Mouse (Mus musculus): ENCODE results near the gene Pcdh7. TPM values are rescaled to one million over a fixed set of nuclear protein-coding genes. Genes with fewer than 3 reads are reported as not detected.

Gene Pcdh7
- polyA plus RNA-seq, 1 experiment from 2014 or later = 47.6 TPM

DNA sequence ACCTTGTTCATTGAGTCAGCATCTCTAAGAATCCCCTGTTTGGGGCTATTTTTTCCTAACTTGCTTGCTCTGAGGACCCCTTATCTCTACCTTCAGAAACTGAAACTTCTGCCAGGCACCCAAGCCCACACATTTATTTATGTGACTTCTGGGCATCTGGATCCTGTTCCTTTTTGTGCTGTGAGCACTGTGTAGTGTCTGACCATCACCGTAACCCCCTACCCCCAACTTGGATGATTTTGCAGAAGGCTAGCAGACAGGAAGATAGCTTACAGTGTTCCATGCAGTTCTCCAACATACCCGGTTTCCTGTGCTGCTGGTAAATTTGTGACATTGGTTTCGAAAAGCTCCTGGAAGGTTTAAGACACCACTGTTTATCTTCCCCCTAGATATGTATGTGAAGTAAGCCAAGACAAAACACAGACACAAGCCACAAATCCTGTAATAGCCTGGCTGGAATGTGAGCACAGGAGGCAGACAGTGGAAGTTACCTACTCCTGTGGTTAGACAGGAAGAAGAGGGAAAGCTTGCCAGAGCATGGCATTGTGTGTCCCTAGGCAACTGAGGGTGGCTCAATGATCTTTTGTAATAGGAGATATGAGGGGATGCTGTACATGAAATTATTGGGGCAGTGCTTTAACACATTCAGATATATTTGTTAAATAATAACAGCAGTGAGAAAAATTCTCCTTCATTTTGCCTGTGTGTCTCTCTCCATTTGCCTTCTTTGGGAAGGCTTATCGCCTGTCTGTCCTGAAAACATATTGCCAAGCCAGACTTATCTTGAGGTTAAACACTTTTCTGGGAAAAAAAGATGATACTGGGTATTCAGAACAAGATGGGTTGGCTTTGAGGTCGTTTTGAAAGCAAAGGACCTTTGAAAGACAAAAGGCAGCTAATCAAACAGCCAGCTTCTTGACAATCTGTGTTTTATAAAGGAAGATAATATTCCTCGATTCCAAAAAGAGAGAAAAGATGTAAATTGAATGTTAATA lies 42.6 kb downstream of the Pcdh7 start:
- Histone ChIP-seq H3K4me3 (ENCODE audit: low read depth, low read length) (no peak overlapping the region), H3K4me2 (ENCODE audit: low read depth, low read length) (no peak overlapping the region), H3K9ac (replicated peaks; ENCODE audit: low read depth, low read length) (no peak overlapping the region), H3K4me1 (ENCODE audit: control insufficient read depth, insufficient read depth, low read length) (no peaks in the 10 kb centered on the region), H3K27me3 (ENCODE audit: control insufficient read depth, insufficient read depth, low read length) (no peaks in the 10 kb centered on the region), H3K9me3 (ENCODE audit: control insufficient read depth, low read length) (no peaks in the 10 kb centered on the region), H3K36me3 (ENCODE audit: control insufficient read depth, insufficient read depth, low read length) (no peaks in the 10 kb centered on the region), H3K27ac (ENCODE audit: low read depth, low read length) (no peak overlapping the region)
- WGBS = 68% methylated on average over 6 of the region's 6 CpGs
- no peak for ATAC-seq (ENCODE audit: low read depth)

DNA sequence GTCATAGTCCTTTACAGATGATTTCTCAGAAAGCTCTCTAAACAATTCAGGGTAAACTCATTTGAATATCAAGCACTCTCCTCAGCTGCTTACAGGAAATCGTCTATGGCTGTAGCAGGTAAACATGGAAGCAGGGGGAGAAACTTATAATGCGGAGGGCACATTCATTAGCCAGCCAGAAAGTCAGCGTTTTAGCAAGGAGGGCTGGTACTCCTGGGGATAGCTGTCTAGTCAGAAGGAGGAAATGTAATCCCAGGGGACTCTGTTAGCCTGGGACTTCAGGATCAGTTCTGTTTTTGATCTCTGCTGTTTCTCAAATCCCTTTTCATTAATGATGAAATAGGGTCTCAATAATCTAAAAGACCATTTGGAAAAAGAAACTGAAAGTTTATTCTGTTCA lies 47.6 kb downstream of the Pcdh7 start:
- Histone ChIP-seq H3K4me3 (ENCODE audit: low read depth, low read length) (no peak overlapping the region), H3K4me1 (ENCODE audit: control insufficient read depth, insufficient read depth, low read length) (no peaks in the 10 kb centered on the region), H3K9me3 (ENCODE audit: control insufficient read depth, low read length) (no peaks in the 10 kb centered on the region), H3K36me3 (ENCODE audit: control insufficient read depth, insufficient read depth, low read length) (no peaks in the 10 kb centered on the region), H3K4me2 (ENCODE audit: low read depth, low read length) (no peak overlapping the region), H3K27me3 (ENCODE audit: control insufficient read depth, insufficient read depth, low read length) (no peaks in the 10 kb centered on the region), H3K27ac (ENCODE audit: low read depth, low read length) (no peak overlapping the region), H3K9ac (replicated peaks; ENCODE audit: low read depth, low read length) (no peak overlapping the region)
- ATAC-seq (ENCODE audit: low read depth) = no peak
- WGBS = 38% methylated on average over 3 of the region's 3 CpGs

DNA sequence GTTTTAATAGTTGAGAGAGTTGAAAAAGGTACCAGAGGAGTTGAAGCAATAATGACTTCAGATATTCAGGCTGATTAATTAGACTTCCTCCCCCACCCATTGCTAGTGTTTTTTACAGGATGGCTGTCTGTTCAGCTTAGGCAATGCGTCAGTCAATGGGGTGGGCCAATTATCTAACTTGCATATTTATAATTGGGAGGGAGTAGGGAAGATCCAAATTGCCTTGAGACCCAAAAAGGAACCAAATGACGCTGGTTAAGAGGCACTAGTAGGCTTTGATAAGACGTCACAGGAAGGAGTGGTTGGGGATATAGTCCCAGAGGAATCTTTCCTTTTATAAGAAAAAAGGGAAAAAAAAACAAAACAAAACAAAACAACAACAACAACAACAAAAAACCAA lies 49.6 kb downstream of the Pcdh7 start:
- WGBS = 55% methylated on average over 3 of the region's 3 CpGs
- Histone ChIP-seq H3K27me3 (ENCODE audit: control insufficient read depth, insufficient read depth, low read length) (no peaks in the 10 kb centered on the region), H3K9ac (replicated peaks; ENCODE audit: low read depth, low read length) (no peak overlapping the region), H3K4me1 (ENCODE audit: control insufficient read depth, insufficient read depth, low read length) (no peaks in the 10 kb centered on the region), H3K4me2 (ENCODE audit: low read depth, low read length) (no peak overlapping the region), H3K36me3 (ENCODE audit: control insufficient read depth, insufficient read depth, low read length) (no peaks in the 10 kb centered on the region), H3K9me3 (ENCODE audit: control insufficient read depth, low read length) (no peaks in the 10 kb centered on the region), H3K27ac (ENCODE audit: low read depth, low read length) (no peak overlapping the region), H3K4me3 (ENCODE audit: low read depth, low read length) (no peak overlapping the region)
- no peak for ATAC-seq (ENCODE audit: low read depth)

DNA sequence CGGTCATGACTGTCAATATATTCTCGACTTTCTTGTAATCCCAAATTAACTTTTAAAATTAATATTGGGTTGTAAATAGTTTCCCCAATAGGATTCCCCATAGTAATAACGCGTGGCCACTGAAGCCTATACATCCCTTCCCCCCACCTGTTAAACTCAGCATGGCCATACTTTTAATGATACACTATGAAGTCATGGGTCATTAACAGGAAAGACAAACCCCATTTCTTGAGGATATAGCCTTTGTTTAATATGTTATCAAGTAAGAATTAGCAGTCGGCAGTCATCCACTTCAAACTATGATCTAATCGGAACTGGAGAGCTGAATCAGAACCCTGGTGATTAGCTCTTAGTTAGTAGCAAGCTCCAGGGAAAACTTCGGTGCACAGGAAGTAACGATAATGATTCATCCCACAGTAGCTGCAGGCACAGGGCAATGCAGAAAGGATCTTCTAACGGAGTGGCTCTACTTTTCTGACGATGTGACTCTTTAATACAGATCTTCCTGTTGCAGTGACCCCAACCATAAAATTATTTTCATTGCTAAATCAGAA lies 50.8 kb downstream of the Pcdh7 start:
- no peak for ATAC-seq (ENCODE audit: low read depth)

GRCm38 (mm10) chr5:57769644-57770043 lies 51.9 kb downstream of the Pcdh7 start:
- no peak overlapping the region for H3K27ac ChIP-seq (ENCODE audit: low read depth, low read length)
- WGBS = 98% methylated on average over 7 of the region's 7 CpGs
- H3K4me3 ChIP-seq (ENCODE audit: low read depth, low read length) = no peak overlapping the region
- H3K9me3 ChIP-seq (ENCODE audit: control insufficient read depth, low read length) = no peaks in the 10 kb centered on the region
- no peak overlapping the region for H3K4me2 ChIP-seq (ENCODE audit: low read depth, low read length)
- no peak for ATAC-seq (ENCODE audit: low read depth)
- no peak overlapping the region for H3K9ac ChIP-seq (replicated peaks; ENCODE audit: low read depth, low read length)
- no peaks in the 10 kb centered on the region for H3K36me3 ChIP-seq (ENCODE audit: control insufficient read depth, insufficient read depth, low read length)
- H3K4me1 ChIP-seq (ENCODE audit: control insufficient read depth, insufficient read depth, low read length) = no peaks in the 10 kb centered on the region
- no peaks in the 10 kb centered on the region for H3K27me3 ChIP-seq (ENCODE audit: control insufficient read depth, insufficient read depth, low read length)

More for the DNA sequence above, 50.8 kb downstream of the Pcdh7 start:
- no peaks in the 10 kb centered on the region for H3K4me1 ChIP-seq (ENCODE audit: control insufficient read depth, insufficient read depth, low read length)
- H3K9ac ChIP-seq (replicated peaks; ENCODE audit: low read depth, low read length) = no peak overlapping the region
- H3K9me3 ChIP-seq (ENCODE audit: control insufficient read depth, low read length) = no peaks in the 10 kb centered on the region
- 74% methylated on average over 10 of the region's 10 CpGs for WGBS
- no peak overlapping the region for H3K4me2 ChIP-seq (ENCODE audit: low read depth, low read length)
- no peak overlapping the region for H3K27ac ChIP-seq (ENCODE audit: low read depth, low read length)
- H3K36me3 ChIP-seq (ENCODE audit: control insufficient read depth, insufficient read depth, low read length) = no peaks in the 10 kb centered on the region
- no peak overlapping the region for H3K4me3 ChIP-seq (ENCODE audit: low read depth, low read length)
- no peaks in the 10 kb centered on the region for H3K27me3 ChIP-seq (ENCODE audit: control insufficient read depth, insufficient read depth, low read length)

- no peak overlapping the region for H3K4me3 ChIP-seq (ENCODE audit: low read depth, low read length)
- WGBS = 94% methylated on average over 3 of the region's 3 CpGs
- H3K9me3 ChIP-seq (ENCODE audit: control insufficient read depth, low read length) = no peaks in the 10 kb centered on the region
- ATAC-seq (ENCODE audit: low read depth) = no peak
- H3K4me1 ChIP-seq (ENCODE audit: control insufficient read depth, insufficient read depth, low read length) = no peaks in the 10 kb centered on the region
- H3K27ac ChIP-seq (ENCODE audit: low read depth, low read length) = no peak overlapping the region
- no peak overlapping the region for H3K4me2 ChIP-seq (ENCODE audit: low read depth, low read length)
- H3K9ac ChIP-seq (replicated peaks; ENCODE audit: low read depth, low read length) = no peak overlapping the region
- no peaks in the 10 kb centered on the region for H3K27me3 ChIP-seq (ENCODE audit: control insufficient read depth, insufficient read depth, low read length)
- no peaks in the 10 kb centered on the region for H3K36me3 ChIP-seq (ENCODE audit: control insufficient read depth, insufficient read depth, low read length)
Measured at GRCm38 (mm10) chr5:57770364-57770763, 52.6 kb downstream of the Pcdh7 start.

DNA sequence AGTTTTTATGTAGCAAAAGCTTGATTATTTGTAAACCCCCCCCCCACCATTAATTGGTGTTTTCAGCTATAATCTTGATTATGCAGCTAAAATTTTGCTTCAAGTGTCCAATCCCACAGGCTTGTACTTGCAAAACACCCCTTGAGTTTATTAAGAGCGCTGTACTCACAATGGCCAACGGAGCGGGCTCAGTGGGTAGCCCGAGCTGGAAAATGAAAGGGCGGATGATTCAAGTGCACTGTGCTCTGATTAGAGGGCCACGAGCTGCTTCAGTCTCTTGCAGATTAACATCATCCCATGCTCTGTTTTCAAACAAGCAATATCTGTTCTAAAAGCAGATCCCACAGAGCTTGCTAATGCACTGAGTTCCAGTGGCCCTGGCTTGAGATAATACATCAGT lies 53.4 kb downstream of the Pcdh7 start:
- 80% methylated on average over 6 of the region's 6 CpGs for WGBS
- H3K27ac ChIP-seq (ENCODE audit: low read depth, low read length) = no peak overlapping the region
- no peak for ATAC-seq (ENCODE audit: low read depth)
- no peaks in the 10 kb centered on the region for H3K36me3 ChIP-seq (ENCODE audit: control insufficient read depth, insufficient read depth, low read length)
- no peaks in the 10 kb centered on the region for H3K4me1 ChIP-seq (ENCODE audit: control insufficient read depth, insufficient read depth, low read length)
- H3K4me2 ChIP-seq (ENCODE audit: low read depth, low read length) = no peak overlapping the region
- H3K9ac ChIP-seq (replicated peaks; ENCODE audit: low read depth, low read length) = no peak overlapping the region
- no peaks in the 10 kb centered on the region for H3K27me3 ChIP-seq (ENCODE audit: control insufficient read depth, insufficient read depth, low read length)
- no peak overlapping the region for H3K4me3 ChIP-seq (ENCODE audit: low read depth, low read length)
- H3K9me3 ChIP-seq (ENCODE audit: control insufficient read depth, low read length) = no peaks in the 10 kb centered on the region

GRCm38 (mm10) chr5:57772711-57773110 lies 54.9 kb downstream of the Pcdh7 start:
- no peak for ATAC-seq (ENCODE audit: low read depth)
- no peaks in the 10 kb centered on the region for H3K36me3 ChIP-seq (ENCODE audit: control insufficient read depth, insufficient read depth, low read length)
- WGBS = 81% methylated on average over 3 of the region's 3 CpGs

DNA sequence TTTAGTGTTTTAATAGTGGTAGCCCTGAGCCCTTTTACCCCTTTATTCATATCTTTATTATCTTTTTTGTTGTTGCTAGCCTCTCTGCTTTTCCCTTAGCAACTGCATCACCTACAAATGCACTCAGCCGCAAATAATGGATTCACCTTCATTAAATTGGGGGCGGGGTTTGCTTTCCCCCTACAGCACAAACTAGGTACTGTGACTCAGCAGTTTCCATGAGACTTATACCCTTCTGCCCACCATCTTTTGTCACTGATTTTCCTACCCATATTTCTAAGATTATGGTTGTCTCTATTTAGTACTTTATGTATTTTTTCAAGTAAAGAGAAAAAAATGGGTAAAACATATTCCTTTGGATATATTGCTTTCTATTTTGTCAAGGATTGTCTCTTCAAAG lies 56.7 kb downstream of the Pcdh7 start:
- H3K4me3 ChIP-seq (ENCODE audit: low read depth, low read length) = no peak overlapping the region
- H3K9ac ChIP-seq (replicated peaks; ENCODE audit: low read depth, low read length) = no peak overlapping the region
- no peaks in the 10 kb centered on the region for H3K4me1 ChIP-seq (ENCODE audit: control insufficient read depth, insufficient read depth, low read length)
- no peak overlapping the region for H3K27ac ChIP-seq (ENCODE audit: low read depth, low read length)
- 75% methylated on average over 2 of the region's 2 CpGs for WGBS
- no peaks in the 10 kb centered on the region for H3K9me3 ChIP-seq (ENCODE audit: control insufficient read depth, low read length)
- H3K36me3 ChIP-seq (ENCODE audit: control insufficient read depth, insufficient read depth, low read length) = no peaks in the 10 kb centered on the region
- no peaks in the 10 kb centered on the region for H3K27me3 ChIP-seq (ENCODE audit: control insufficient read depth, insufficient read depth, low read length)
- no peak for ATAC-seq (ENCODE audit: low read depth)
- H3K4me2 ChIP-seq (ENCODE audit: low read depth, low read length) = no peak overlapping the region

More at GRCm38 (mm10) chr5:57772711-57773110, 54.9 kb downstream of the Pcdh7 start:
- no peak overlapping the region for H3K4me3 ChIP-seq (ENCODE audit: low read depth, low read length)
- no peak overlapping the region for H3K27ac ChIP-seq (ENCODE audit: low read depth, low read length)
- H3K9me3 ChIP-seq (ENCODE audit: control insufficient read depth, low read length) = no peaks in the 10 kb centered on the region
- H3K4me1 ChIP-seq (ENCODE audit: control insufficient read depth, insufficient read depth, low read length) = no peaks in the 10 kb centered on the region
- no peak overlapping the region for H3K4me2 ChIP-seq (ENCODE audit: low read depth, low read length)
- H3K27me3 ChIP-seq (ENCODE audit: control insufficient read depth, insufficient read depth, low read length) = no peaks in the 10 kb centered on the region
- no peak overlapping the region for H3K9ac ChIP-seq (replicated peaks; ENCODE audit: low read depth, low read length)

Data from neural tube, embryonic 14.5 days (tissue).